Mouse (Mus musculus) urinary bladder, adult 2 months (tissue): ENCODE data around the gene Prss58. TPM values are rescaled to one million over a fixed set of nuclear protein-coding genes. Genes with fewer than 3 reads are reported as not detected.

Source experiments
- DNase-seq: peaks from one replicate; pipeline ENCODE4 v3.0.0; 2022; ENCODE audit warnings: low spot score
- polyA plus RNA-seq: library from polyadenylated mRNA; depleted of rRNA; stranded (reverse); fragments of >200 nt; gene quantifications from 2 replicates; pipeline ENCODE4 v1.2.3, GENCODE M21; 2012; rRNA removed

Prss58 gene
- not detected in 2 replicates for polyA plus RNA-seq

DNA sequence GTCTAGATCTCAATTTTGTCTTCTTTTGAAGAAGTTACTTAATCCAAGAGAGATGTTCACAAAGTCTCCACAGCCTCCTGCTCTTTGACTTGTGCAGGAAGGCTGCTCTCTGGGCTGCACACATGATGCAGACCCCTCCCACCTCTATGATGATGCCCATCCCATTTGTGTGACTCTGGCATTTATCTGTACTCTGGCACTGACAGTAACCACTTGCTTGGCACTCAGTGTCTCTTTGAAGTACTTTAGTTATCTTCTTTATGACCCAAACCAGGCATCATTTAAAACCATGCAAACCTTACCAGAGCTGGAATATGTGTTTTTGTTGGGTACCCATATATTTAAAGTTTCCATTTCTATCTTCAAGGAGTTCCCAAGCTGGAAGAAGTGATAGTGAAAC lies at the start of gene Prss58:
Prss58 (minus strand) TSS at position 101 of the 400 bp plus-strand sequence.
- no peak for DNase-seq

DNA sequence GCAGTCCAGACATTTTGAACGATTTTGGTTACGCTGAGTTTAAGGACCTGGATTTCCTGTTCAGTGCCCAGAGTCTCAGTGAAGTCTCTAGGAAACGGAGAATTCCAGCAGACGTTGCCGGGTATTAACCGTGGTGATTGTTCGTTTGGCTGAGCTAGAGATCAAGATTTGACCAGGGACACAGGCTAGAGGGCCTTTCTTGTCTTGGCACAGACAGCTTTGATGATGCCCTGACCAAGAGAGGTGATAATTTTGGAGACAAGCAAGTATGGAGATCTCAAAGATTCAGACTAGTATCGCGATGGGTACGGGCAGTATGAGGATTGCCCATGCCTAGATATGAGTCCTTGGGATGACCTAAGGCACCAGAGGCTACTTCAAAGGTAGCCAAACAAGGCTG lies 40.3 kb upstream of the Prss58 start, which contains the start of gene 1700074P13Rik:
1700074P13Rik (minus strand) TSS at position 101 of the 400 bp plus-strand sequence.
- DNase-seq = no peak

DNA sequence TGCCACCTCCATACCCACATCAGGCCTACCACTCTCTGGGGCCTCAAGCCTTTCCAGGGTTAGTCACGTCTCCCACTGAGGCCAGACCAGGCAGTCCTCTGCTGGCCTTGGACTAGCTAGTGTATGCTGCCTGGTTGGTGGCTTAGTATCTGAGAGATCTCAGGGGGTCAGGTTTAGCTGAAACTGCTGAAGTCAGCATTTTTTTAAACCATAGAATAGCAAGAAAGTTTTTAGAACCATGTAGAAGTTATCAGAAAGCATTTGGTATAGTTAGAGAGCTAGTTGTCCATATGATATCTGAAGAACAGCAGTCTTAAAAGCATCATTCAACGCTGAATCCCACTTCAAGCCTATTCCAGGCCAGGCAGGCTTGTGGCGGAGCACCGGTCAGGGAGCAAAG lies 19.8 kb upstream of the Prss58 start:
- no peak for DNase-seq

DNA sequence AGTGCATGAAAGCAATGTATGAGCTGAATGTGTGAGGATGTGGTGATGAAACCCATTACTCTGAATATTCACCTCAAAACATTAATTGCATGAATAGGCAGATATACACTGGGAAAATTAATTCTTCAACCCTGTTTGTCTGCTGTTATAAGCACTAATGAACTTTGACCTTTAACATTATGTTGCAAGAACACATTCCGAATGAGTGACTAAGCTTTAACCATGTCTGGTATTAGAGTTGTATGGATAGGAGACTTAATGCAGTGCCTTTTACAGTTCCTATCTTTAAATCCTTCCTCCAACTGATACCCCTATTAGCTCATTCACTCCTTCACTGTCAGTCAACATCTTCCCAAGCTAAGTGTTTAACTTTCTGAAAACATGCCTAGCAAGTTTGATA lies 5.5 kb downstream of the Prss58 start:
- DNase-seq = no peak

DNA sequence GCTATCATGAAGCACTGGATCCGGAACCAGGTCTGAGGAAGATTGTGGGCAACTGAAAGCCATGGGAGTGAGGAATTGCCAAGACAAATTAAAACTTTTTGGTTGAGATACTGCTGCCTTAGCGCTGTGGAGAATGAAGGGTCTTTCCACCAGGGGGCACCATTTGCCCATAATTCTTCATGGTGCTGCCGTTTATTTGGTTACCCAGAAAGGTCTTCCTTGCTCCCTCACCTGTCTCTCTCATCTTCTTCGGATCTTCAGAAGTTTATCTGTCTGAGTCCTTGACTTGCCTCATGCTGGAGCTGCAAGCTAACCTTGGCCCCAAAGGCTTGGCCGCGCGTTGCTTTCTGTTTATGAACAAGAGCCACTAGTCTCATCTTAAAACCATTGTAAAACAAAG lies 6.6 kb downstream of the Prss58 start:
- DNase-seq = no peak

DNA sequence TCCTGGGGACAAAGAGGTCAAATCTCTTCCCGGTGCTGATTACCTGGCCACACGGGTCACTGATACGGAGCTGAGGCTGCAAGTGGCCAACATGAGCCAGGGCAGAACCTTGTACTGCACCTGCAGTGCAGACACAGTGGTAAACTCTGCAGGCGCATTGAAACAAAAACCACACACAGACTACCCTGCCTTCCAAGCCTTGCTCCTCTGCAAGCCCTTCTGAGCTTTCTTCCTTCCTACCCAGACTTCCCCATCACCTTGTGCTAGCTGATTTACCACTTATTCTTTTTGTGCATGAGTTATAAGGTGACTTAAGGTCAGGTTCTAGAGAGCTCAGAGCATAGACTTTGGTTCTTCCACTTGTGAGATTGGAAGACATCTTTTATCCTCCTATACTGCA lies 8.4 kb downstream of the Prss58 start:
- no peak for DNase-seq

DNA sequence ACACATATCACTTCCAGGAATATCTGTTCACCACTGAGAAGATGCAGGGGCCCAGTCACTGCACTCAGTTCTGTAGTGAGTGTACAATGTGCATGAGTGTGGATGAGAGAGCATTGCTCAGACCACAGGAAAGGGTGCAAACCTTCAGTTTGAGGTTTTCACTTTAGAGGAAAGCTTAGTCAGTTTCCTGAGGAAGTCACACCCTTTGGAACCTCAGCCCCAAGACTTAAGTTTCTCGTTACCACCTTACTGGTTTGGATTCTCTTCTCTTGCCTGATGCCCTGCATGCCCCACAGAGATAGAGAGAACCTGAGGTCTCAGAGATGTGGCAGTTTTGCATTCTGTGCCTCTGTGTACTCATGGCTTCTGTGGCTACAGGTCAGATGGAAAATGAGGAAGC lies 9.2 kb downstream of the Prss58 start:
- no peak for DNase-seq

DNA sequence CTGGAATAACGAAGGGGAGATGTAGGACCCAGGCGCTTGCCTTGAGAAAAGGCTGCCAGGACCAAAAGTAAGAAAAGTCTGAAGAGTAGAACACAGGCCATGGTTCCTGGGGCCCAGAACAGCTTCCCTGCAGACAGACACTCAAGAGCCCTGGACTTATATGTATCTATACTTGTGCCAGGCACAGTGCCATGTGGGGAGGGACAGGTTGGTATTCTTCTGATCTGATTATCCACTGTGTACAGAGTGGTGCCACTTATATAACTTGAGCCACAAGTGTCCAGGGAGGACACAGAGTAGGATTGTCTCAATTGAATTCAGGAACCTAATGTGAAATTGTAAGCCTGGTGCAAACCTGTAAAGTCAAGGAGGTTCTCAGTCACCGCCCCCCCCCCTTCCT lies 12.8 kb downstream of the Prss58 start, which contains the start of gene Moxd2:
Moxd2 (minus strand) TSS at position 101 of the 400 bp plus-strand sequence.
- no peak for DNase-seq

DNA sequence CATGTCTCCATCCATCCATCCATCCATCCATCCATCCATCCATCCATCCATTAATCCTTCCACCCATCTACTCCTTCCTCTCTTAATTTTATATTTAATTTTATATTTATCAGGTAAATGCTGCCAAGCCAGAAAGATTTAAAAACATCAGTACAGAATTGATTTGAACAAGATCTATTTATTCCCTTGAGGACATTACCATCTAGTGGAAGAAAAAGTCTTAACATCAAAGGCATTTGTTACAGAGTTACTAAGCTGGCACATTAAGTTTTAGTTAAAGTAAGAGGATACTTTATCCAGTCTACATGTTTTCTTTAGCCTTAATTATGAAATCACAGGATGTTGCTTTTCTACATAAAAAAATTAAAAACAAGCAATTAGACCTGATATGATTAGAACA lies 54.9 kb downstream of the Prss58 start:
- no peak for DNase-seq

Other genes starting within 250 kb of the Prss58 start
- not detected in 2 replicates for gene Moxd2, start 12.9 kb downstream of the Prss58 start, polyA plus RNA-seq
- not detected in 2 replicates for gene 1700074P13Rik, start 40.2 kb upstream of the Prss58 start, polyA plus RNA-seq
- not detected in 2 replicates for gene Gm4744, start 51.5 kb upstream of the Prss58 start, polyA plus RNA-seq
- gene 1810009J06Rik, start 64.4 kb upstream of the Prss58 start, polyA plus RNA-seq = not detected in 2 replicates
- not detected in 2 replicates for gene Gm2663, start 99.1 kb upstream of the Prss58 start, polyA plus RNA-seq
- gene 2210010C04Rik, start 135.1 kb upstream of the Prss58 start, polyA plus RNA-seq = 0.07 and 0.25 TPM in 2 replicates